Mouse (Mus musculus) mesoderm, embryonic 11.5 days (tissue): ENCODE measurements at regions not wholly inside any gene's neighbourhood (a gene's known extent, or its start where the extent isn't known, plus 50 kb on each side); places are given as distances from the start of the nearest gene placed in this dataset.

Source experiments
- DNase-seq: peaks from one replicate; pipeline ENCODE4 v3.0.0-alpha.2; 2012; ENCODE audit warnings: low read depth, low spot score

DNA sequence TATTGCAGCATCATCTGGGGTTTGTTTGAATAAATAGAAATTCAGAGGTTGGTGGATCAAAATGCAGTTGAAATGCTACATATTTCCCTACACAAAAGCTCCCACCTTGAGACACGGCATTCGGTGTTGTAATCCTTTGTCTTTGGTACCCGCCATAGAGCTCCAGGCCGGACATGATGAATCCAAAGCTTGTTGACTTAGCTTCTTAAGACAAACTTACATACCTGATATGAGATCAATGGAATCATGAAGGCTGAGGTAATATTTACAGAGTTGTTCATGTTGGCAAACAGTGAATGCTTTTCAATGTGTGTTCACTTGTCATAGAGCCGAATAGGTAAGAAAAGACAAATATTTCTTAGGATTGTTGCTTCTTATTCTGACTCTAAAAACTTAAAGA lies 51.2 kb upstream of the Pthlh start:
- no peak for DNase-seq
